Mouse (Mus musculus) intestine, embryonic 14.5 days (tissue): ENCODE measurements around the gene Cntrl. TPM values are rescaled to one million over a fixed set of nuclear protein-coding genes. Genes with fewer than 3 reads are reported as not detected.

Experiments used
- ATAC-seq: fragments of 200-750 bp; cut with Nextera tagmentation; replicated peaks from 2 replicates; pipeline ENCODE4 v1.8.0; 2017; ENCODE audit warnings: low read depth, moderate number of reproducible peaks, moderate TSS enrichment, moderate library complexity; ENCODE audit not compliant: low FRiP score, low TSS enrichment
- DNase-seq: peaks from one replicate; pipeline ENCODE4 v3.0.0-alpha.2; 2018; ENCODE audit warnings: low spot score
- H3K27ac ChIP-seq: fragments of 300-500 bp; sonication (generic); 2 replicates; pipeline ENCODE4 v1.5.1; 2014; ENCODE audit warnings: low read depth, mild to moderate bottlenecking, control low read depth
- H3K27me3 ChIP-seq: fragments of 300-500 bp; sonication (generic); replicated peaks from 2 replicates; pipeline ENCODE4 v1.6.1; 2014; ENCODE audit warnings: low read length, control low read depth; ENCODE audit not compliant: control insufficient read depth, insufficient read depth
- H3K36me3 ChIP-seq: fragments of 300-500 bp; sonication (generic); 2 replicates; pipeline ENCODE4 v1.6.1; 2014; ENCODE audit warnings: low read length, control low read depth; ENCODE audit not compliant: control insufficient read depth, insufficient read depth
- H3K4me1 ChIP-seq: fragments of 300-500 bp; sonication (generic); replicated peaks from 2 replicates; pipeline ENCODE4 v1.6.1; 2014; ENCODE audit warnings: low read length, control low read depth, mixed read lengths; ENCODE audit not compliant: control insufficient read depth, insufficient read depth
- H3K4me2 ChIP-seq: fragments of 300-500 bp; sonication (generic); 2 replicates; pipeline ENCODE4 v1.6.1; 2014; ENCODE audit warnings: low read length
- H3K4me3 ChIP-seq: fragments of 300-500 bp; sonication (generic); 2 replicates; pipeline ENCODE4 v1.5.1; 2014; ENCODE audit warnings: low read depth, low read length, control low read depth, mixed read lengths
- H3K9ac ChIP-seq: fragments of 300-500 bp; sonication (generic); 2 replicates; pipeline ENCODE4 v1.6.1; 2014; ENCODE audit warnings: mild to moderate bottlenecking, low read length
- H3K9me3 ChIP-seq: fragments of 300-500 bp; sonication (generic); 2 replicates; pipeline ENCODE4 v1.6.1; 2016; ENCODE audit warnings: low read length, control low read depth; ENCODE audit not compliant: control insufficient read depth
- WGBS: fragments of 180-500 bp; shearing (Covaris S2); extraction: QIAGEN DNeasy Blood & Tissue Kit; methylation state at CpG from one replicate; pipeline ENCODE4 v1.1.7; 2014; 5-methylcytosine and 5-hydroxymethylcytosine counted together
- polyA plus RNA-seq: library from polyadenylated mRNA; unstranded; fragments of >200 nt; fragmentation: Nextera tagmentation; extraction: Ambion mirVana; gene quantifications from 2 replicates; pipeline ENCODE4 v1.2.1, GENCODE M21; 2014

Gene Cntrl
- polyA plus RNA-seq, 1 experiment from 2014 or later, result 27.4 TPM

DNA sequence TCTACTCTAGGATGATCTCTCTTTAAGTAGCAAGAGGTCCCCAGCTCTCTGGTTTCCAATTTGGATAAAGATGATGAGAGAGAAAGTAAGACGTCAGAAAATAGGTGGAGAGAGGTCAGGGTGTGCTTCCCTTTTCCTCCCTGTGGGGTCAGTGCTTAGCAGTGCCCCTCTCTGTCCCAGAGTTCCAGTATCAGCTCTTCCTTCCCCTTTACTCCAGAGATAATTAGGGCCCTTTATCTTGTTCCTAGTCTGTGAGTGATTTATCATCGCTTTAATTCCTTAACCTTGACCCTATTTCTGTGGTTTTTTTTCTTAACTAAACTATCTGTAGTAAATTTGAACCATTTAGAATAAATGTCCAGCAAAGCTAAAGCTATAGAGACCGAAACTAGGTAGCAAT, 4.4 kb upstream of the Cntrl start:
- Histone ChIP-seq H3K27me3 (no peaks in the 10 kb centered on the region), H3K9me3 (no peaks in the 10 kb centered on the region), H3K27ac (no peak overlapping the region), H3K9ac (no peak overlapping the region), H3K4me1 (no peaks in the 10 kb centered on the region), H3K4me3 (no peak overlapping the region), H3K4me2 (no peak overlapping the region), H3K36me3 (no peaks in the 10 kb centered on the region)
- no peak for ATAC-seq
- no peak for DNase-seq
- 54% methylated on average over 3 of the region's 3 CpGs for WGBS

DNA sequence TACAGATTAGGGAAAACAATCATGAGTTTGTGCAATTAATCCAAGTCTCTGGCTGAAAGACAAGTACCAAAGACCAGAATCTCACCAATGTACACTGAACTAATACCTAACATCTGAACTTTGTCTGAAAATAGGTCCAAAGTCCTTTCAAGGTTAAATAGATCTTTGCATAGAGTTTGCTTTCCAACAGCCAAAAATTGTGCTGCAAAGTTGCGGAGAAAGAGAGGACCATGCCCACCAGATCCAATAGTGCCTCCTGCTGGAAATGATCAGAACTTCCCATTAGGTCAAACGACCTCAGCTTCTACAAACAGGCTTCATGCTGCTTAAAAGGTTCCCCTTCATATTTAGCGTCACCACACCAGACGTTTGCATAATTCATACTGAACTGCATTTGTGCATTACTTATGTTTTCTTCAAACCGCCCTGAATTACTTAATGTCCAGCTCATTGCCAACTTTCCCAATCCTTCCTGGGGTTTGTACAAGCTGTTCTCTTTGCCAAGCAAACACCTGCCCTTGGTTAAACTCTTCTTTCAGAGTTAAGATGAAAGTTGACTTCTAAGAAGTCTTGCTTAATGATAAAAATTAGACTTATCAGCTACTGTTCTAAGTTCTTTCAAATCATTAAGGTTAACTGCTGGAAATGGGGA, 1.2 kb upstream of the Cntrl start:
- WGBS, result 49% methylated on average over 5 of the region's 5 CpGs

DNA sequence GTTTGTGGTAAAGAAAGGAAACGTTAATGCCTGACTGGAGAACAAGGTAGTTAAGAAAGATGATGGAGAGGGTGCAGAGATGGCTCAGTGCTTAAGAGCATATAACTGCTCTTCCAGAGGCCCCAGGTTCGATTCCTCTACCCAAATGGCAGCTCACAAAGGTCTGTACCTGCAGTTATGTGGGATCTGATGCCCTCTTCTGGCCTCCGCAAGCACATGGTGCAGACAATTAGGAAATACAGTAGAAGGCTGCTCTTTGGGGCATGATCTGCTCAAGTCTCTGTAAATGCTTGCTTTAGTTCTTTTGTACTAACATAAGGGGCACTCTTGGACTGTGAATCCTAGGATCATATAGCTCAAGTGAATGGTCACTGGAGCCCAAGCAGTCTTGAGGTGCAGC, 580 bp upstream of the Cntrl start:
- H3K27me3 ChIP-seq, result no peaks in the 10 kb centered on the region
- peak overlapping the region; percentile 59 for H3K4me2 ChIP-seq
- ATAC-seq (no peak; the same call in none of the 2 replicates), DNase-seq (no peak)
- H3K36me3 ChIP-seq, result no peaks in the 10 kb centered on the region
- peak overlapping the region; percentile 77 for H3K27ac ChIP-seq
- H3K4me3 ChIP-seq, result peak overlapping the region; percentile 79
- peak overlapping the region; percentile 65 for H3K9ac ChIP-seq
- no peaks in the 10 kb centered on the region for H3K4me1 ChIP-seq
- 26% methylated on average over 3 of the region's 3 CpGs for WGBS
- no peaks in the 10 kb centered on the region for H3K9me3 ChIP-seq

More for the DNA sequence above, 1.2 kb upstream of the Cntrl start:
- no peaks in the 10 kb centered on the region for H3K9me3 ChIP-seq
- no peak overlapping the region for H3K4me3 ChIP-seq
- no peak overlapping the region for H3K9ac ChIP-seq
- H3K4me2 ChIP-seq, result no peak overlapping the region; the same call in 1 of the 2 replicates
- ATAC-seq (no peak), DNase-seq (no peak)
- no peaks in the 10 kb centered on the region for H3K27me3 ChIP-seq
- no peaks in the 10 kb centered on the region for H3K4me1 ChIP-seq
- H3K27ac ChIP-seq, result no peak overlapping the region
- H3K36me3 ChIP-seq, result no peaks in the 10 kb centered on the region

DNA sequence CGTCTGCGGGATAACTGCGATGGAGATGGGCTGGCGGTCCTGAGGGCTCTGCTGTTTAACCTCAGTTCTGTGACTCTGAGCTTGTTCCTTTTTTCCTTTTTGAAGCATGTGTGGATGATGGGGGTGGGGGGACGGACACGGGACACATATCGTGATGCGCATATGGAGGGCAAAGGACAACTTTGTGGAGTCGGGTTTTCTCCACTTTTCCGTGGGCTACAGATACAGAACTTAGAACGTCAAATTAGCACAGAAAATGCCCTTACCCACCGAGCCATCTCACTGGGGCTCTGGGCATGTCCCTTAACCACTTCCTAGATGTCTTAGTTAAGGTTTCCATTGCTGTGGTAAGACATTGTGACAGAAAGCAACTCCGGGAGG, 622 bp downstream of the Cntrl start:
- no peaks in the 10 kb centered on the region for H3K4me1 ChIP-seq
- H3K4me2 ChIP-seq, result peak overlapping the region; percentile 59
- WGBS, result 2% methylated on average over 13 of the region's 13 CpGs
- ATAC-seq (no peak), DNase-seq (no peak)
- H3K9ac ChIP-seq, result peak overlapping the region; percentile 65
- peak overlapping the region; percentile 79 for H3K4me3 ChIP-seq
- H3K9me3 ChIP-seq, result no peaks in the 10 kb centered on the region
- no peaks in the 10 kb centered on the region for H3K27me3 ChIP-seq
- no peaks in the 10 kb centered on the region for H3K36me3 ChIP-seq
- H3K27ac ChIP-seq, result peak overlapping the region; percentile 77; the same call in 1 of the 2 replicates

DNA sequence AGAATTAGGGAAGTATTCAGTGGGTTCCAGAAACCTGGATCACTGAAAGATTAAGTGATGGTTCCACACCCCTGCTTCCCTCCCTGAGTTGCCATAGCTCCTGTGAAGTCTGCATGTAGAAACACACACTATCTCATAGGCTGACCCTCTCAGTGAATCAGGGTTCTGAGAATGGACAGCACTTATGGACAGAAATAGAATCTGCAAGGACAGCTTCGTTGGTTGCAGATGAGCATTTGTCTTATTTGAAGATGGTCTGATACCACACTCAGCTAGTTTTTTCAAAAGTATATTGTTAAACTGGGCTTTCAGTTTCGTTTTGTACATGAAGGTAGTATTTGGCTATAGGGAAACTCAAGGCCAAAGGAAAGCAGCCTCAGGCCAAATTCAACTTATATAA, 1.2 kb downstream of the Cntrl start:
- Histone ChIP-seq H3K4me2 (peak overlapping the region; percentile 59; the same call in 1 of the 2 replicates), H3K27ac (no peak overlapping the region), H3K27me3 (no peaks in the 10 kb centered on the region), H3K9ac (no peak overlapping the region), H3K36me3 (no peaks in the 10 kb centered on the region), H3K9me3 (no peaks in the 10 kb centered on the region), H3K4me3 (no peak overlapping the region), H3K4me1 (no peaks in the 10 kb centered on the region)
- WGBS, result 76% methylated on average over 2 of the region's 2 CpGs
- ATAC-seq, result no peak
- DNase-seq, result no peak

DNA sequence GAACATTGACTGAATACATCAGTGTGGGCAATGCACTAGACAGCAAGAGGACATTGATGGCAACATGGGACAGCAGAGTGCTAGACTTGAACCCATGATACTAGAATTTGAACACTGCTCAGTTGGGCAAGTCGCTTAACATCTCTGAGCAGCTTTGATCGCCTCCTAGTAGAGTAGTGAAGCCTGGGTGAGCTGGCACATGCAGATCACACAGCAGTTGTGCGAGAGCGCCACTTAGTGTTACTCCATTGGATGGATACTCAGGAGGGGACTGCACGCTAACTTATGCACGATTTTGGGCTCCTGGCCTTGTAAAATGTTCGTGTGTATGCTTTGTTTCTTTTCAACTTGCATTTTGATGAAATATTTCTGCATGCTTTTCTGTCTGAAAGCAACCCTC, 15.4 kb downstream of the Cntrl start:
- Histone ChIP-seq H3K9ac (no peak overlapping the region), H3K4me1 (no peaks in the 10 kb centered on the region), H3K27ac (no peak overlapping the region), H3K36me3 (peaks cover 29% of the 10 kb centered on the region), H3K4me3 (no peak overlapping the region), H3K9me3 (no peaks in the 10 kb centered on the region), H3K4me2 (no peak overlapping the region), H3K27me3 (no peaks in the 10 kb centered on the region)
- WGBS, result 81% methylated on average over 7 of the region's 7 CpGs
- DNase-seq, result no peak
- no peak for ATAC-seq

DNA sequence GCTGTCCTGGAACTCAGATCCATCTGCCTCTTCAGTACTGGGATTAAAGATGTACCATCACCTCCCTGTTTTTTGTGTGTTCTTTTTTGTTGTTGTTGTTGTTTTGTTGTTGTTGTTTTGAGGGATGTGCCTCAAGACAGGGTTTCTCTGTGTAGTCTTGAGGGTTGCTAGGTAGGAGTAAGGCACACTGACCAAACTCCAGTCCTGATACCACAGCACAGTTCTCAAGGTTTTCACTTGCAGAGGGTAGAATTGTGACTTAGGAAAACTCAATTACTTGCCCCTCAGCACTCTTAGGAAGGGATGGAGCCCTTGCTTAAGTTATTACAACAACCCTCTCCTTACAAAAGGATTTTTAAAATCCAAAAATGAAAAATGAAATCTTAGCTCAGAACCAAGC, 22.2 kb downstream of the Cntrl start:
- no peaks in the 10 kb centered on the region for H3K27me3 ChIP-seq
- H3K4me1 ChIP-seq, result peaks cover 10% of the 10 kb centered on the region
- no peaks in the 10 kb centered on the region for H3K9me3 ChIP-seq
- H3K27ac ChIP-seq, result peak overlapping the region; percentile 75
- ATAC-seq (no peak), DNase-seq (no peak)
- H3K9ac ChIP-seq, result peak overlapping the region; percentile 39
- peak overlapping the region; percentile 45; the same call in 1 of the 2 replicates for H3K4me3 ChIP-seq
- peaks cover 29% of the 10 kb centered on the region for H3K36me3 ChIP-seq
- peak overlapping the region; percentile 93 for H3K4me2 ChIP-seq

DNA sequence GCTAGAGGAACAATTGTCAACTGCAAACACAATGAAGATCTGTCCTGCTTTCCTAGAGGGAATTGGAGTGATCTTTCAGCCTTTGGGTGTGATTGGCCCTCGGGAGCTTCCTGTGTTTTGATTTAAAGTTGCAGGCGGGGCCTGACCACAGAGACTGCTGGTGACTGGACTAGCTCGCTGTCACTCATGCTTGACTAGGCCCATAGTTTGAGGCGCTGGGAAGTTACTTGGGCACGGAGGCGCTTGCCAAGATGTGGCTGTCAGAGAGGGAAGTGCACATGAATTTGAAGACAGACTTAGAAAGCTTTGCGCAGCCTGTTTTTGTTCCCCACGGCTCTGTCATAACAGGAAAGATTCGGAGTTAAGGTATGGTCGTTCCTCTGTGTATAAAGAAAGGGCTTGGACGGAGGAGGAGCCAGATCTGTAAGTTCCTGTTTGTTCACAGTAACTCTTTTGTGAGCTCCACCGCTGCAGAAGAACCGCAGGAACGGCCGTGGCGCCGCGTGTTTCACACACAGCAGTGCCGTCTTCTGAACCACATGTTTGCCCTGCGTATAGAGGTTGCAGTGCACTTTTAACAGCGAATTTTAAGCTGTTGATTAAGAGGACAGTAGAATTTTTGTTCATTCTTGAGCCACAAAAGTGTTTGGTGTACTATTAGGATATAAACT, 22.8 kb downstream of the Cntrl start:
- Histone ChIP-seq H3K27ac (peak overlapping the region; percentile 75), H3K36me3 (peaks cover 35% of the 10 kb centered on the region), H3K4me2 (peak overlapping the region; percentile 93), H3K4me1 (peaks cover 10% of the 10 kb centered on the region), H3K9me3 (no peaks in the 10 kb centered on the region), H3K4me3 (peak overlapping the region; percentile 45), H3K9ac (peak overlapping the region; percentile 61), H3K27me3 (no peaks in the 10 kb centered on the region)
- WGBS, result under 1% methylated on average over 21 of the region's 21 CpGs
- peak; percentile 98 for ATAC-seq
- DNase-seq, result peak; percentile 99

DNA sequence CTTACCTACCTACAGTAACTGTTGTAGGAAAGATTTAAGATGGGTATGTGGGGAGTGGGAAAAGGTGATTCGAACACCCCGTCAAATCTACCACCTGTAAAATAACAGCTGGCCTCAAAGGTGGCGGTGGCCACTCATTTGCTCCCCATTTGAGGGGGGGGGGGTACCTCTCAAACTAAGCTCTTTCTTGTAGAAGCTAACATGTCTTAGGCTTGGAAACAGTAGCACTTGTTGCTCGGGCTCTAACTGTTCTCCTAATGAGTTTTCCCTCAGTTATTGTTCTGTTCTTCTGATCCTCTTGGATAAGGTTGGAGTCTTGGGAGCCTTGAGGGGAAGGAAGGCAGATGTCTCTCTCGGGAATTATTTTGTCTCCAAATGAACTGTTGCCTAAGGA, 23.4 kb downstream of the Cntrl start:
- peaks cover 10% of the 10 kb centered on the region for H3K4me1 ChIP-seq
- ATAC-seq, result peak; percentile 40
- peaks cover 40% of the 10 kb centered on the region for H3K36me3 ChIP-seq
- no peaks in the 10 kb centered on the region for H3K27me3 ChIP-seq
- H3K9me3 ChIP-seq, result no peaks in the 10 kb centered on the region
- peak overlapping the region; percentile 45 for H3K4me3 ChIP-seq
- peak; percentile 60 for DNase-seq
- H3K9ac ChIP-seq, result peak overlapping the region; percentile 61
- H3K27ac ChIP-seq, result peak overlapping the region; percentile 75
- H3K4me2 ChIP-seq, result peak overlapping the region; percentile 93
- 9% methylated on average over 5 of the region's 5 CpGs for WGBS
